Mouse (Mus musculus) G1E-ER4 (cell line): ENCODE measurements around the gene Chrnd. TPM values are rescaled to one million over a fixed set of nuclear protein-coding genes. Genes with fewer than 3 reads are reported as not detected.

Experiments
- GATA1 ChIP-seq: IDR thresholded peaks from one replicate; pipeline ENCODE4 v1.8.0; 2012; ENCODE audit warnings: low read length, inconsistent platforms
- polyA plus RNA-seq: library from polyadenylated mRNA; stranded (reverse); fragments of >175 nt; gene quantifications from 2 replicates; pipeline ENCODE4 v1.2.3, GENCODE M21; 2012

The Chrnd gene
- not detected in 2 replicates for polyA plus RNA-seq

DNA sequence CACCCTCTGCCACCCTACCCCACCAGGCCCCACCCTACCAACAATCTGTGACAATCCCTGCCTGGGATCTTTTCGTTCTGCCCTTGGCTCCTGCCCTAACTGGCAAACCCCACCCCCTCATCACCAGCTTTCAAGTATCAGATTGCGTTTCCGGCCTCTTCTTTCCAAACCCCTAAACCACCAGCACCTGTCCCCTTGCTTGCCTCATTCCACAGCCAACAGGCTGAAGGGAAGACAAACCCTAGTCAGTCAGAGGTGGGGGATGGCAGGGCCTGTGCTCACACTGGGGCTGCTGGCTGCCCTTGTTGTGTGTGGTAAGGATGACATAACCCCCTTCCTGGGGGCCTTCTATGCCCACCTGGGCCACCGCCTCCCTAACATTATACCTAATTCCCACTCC, at the start of gene Chrnd:
Chrnd (plus strand) TSS at position 179 of the 400 bp plus-strand sequence.
- TF ChIP-seq GATA1, result no peak

DNA sequence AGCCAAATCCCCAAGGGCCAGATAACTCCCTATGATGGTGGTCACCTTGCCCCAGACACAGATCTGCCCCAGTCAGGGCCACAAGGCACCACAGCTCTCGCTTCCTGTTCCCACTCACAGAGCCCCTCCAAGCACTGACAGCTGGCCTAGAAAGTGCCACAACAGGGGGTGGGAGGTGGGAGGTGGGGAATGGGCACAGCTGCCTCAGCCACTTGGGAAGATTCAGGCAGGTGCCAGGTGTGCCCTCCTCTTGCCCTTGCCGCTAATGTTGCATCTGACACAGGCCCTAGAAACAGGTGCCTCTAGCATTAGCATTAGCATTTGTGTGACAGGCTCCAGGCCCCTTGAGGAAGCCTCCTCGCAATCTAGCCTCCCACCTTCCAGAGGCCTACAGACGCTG, 48.9 kb upstream of the Chrnd start:
- no peak for TF ChIP-seq GATA1

DNA sequence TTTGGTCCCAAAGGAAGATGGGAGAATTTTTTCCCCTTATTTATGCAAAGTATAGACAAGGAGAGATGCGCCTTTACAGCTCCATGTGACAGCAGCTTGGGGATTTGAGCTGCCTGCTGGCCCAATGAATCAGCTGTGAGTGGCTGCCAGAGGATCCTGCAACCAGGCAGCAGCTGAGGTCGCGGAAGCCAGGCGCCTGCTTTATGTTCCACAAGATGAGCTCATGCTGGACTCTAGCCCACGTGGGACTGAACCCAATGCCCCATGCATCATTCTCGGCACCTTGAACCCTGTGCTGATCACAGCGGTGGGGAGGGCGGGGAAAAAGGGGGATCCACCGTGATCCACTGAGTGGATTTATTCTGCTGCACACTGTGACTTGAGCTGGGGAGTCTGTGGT, 48.0 kb upstream of the Chrnd start:
- TF ChIP-seq GATA1, result no peak

GRCm38 (mm10) chr1:87143141-87143540, 47.3 kb upstream of the Chrnd start:
- no peak for TF ChIP-seq GATA1

DNA sequence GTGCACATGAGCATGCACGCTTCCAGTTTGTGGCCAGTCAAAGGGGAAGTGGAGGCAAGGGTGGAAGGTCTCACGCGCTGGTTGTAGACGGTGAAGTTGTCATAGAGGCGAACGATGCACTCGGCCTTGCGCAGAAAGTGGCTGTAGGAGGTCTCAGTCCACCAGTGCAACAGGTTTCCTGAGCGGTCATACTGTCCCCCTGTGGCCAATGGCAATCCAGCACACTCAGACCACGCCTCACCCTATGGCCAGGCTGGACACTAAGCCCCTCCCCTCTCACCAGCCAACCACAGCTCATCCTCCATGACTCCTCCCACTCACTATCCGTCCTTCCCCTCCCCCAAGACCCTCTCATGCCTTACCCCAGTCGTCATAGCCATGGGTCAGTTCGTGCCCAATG, 41.0 kb upstream of the Chrnd start:
- no peak for TF ChIP-seq GATA1

DNA sequence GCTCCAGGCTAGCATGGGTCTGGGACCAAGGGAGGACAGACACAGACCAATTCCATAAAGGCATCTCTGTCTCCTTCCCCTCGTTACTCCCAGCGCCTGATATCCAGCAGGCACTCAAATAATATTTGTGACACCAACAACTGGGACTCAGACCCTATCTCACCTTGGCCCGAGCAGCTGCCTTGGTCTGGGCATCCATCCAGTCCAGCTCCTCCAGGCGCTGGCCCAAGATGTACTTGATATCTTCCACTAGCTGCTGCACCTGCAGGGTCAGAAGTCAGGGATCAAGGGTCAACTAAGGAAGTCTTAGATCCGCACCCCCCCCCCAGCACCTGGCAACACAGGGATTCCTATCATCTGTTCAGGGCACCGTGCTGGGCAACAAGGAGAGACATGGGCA, 39.1 kb upstream of the Chrnd start:
- no peak for TF ChIP-seq GATA1

GRCm38 (mm10) chr1:87153776-87154500, 36.5 kb upstream of the Chrnd start:
- TF ChIP-seq GATA1, result no peak

GRCm38 (mm10) chr1:87154501-87155120, 35.8 kb upstream of the Chrnd start:
- no peak for TF ChIP-seq GATA1

- no peak for TF ChIP-seq GATA1
These were observed 34.7 kb upstream of the Chrnd start for GRCm38 (mm10) chr1:87155531-87156198.

- TF ChIP-seq GATA1, result no peak
These were observed 34.2 kb upstream of the Chrnd start, which contains the start of gene Ecel1 for GRCm38 (mm10) chr1:87156199-87156587. Gene Ecel1 (minus strand): TSS chr1:87156521.

DNA sequence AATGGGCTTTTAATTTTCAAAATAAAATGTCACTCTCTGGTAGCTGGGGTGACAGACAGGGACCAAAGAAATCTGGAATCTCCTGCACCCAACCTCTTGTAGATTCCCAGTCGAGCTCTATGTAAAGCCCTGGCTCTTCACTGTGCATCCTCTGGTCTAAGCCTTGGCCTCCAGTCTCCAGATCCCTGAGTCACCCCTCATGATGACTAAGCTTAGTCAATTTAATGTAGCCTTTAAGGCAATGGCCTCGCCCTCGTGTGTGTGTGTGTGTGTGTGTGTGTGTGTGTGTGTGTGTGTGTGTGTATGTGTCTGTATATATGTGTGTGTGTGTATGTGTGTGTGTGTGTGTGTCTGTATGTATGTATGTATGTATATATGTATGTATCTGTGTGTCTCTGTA, 31.0 kb upstream of the Chrnd start:
- no peak for TF ChIP-seq GATA1

DNA sequence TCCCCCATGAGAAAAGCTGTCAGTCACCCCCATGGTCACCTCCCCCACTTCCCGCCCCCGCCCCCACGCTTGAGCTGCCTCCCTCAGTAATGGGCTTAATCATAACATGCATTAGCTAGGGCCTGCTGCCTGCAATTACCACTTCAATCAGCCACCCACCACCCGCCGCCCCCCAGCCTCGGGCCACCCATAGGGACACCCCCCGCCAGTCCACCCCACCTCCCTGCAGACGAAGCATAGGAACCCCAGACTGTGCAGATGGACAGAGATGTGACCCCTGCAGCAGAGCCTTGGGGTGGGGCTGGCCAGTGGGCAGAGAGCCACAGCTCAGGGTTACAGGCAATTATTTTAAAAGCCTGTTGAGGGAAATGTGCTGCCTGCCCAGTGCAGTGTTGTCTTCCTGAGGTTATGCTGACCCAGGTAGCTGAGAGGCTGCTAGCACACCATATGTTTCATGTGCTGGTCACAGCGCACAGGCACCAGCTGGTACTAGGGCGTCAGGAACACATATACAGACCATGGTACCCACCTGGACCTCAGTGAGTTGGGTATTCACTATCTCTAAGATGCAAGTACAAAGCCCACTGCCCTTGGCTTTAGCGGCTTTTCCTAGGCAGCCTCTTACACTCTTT, 26.1 kb upstream of the Chrnd start:
- no peak for TF ChIP-seq GATA1

DNA sequence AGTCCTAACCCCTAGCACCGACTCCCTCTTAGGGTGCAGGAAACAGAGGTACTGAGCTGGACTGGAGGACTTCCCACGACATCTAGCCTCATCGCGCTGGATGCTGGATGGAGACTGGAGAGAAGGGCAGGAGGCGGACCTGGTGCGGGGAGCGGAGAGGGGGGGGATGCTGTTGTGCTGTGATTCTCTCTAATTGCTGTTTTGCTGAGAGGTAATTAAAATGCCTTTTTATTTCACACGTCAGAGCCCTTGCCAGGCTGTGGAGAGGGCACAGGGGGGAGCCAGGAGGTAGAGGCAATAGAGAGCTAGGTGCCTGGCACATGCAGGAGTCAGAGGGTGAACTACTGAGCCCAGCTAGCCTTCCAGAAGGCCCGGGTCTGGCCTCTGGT, 25.6 kb upstream of the Chrnd start:
- no peak for TF ChIP-seq GATA1

GRCm38 (mm10) chr1:87170458-87170857, 19.9 kb upstream of the Chrnd start:
- no peak for TF ChIP-seq GATA1

- TF ChIP-seq GATA1, result no peak
These were observed 19.1 kb upstream of the Chrnd start for GRCm38 (mm10) chr1:87171312-87171711.

DNA sequence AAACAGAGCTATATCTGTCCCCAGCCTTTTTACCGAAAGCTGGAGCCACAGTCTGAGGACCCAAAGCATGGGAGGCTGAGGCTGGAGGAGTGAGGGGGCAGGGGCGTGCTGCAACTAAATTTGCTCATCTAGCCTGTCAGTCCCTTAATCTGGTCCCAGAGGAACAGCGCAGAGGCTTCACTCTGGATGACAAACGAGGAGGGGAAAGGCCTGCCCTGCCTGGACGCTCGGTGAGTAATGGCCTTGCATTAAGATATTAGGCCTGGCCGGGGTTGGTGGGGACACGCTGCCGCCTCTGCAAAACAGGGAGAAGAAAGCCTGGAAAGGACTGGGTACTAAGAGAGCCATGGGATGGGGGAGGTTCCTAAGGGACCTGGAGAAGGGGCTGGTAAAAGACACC, 18.1 kb upstream of the Chrnd start:
- no peak for TF ChIP-seq GATA1
